Mouse (Mus musculus): ENCODE measurements around the gene Gabra5. TPM values are rescaled to one million over a fixed set of nuclear protein-coding genes. Genes with fewer than 3 reads are reported as not detected.

Gabra5 gene
- not detected in 2 replicates for polyA plus RNA-seq (2012; ENCODE audit: insufficient read depth, insufficient read length, missing spikeins)

DNA sequence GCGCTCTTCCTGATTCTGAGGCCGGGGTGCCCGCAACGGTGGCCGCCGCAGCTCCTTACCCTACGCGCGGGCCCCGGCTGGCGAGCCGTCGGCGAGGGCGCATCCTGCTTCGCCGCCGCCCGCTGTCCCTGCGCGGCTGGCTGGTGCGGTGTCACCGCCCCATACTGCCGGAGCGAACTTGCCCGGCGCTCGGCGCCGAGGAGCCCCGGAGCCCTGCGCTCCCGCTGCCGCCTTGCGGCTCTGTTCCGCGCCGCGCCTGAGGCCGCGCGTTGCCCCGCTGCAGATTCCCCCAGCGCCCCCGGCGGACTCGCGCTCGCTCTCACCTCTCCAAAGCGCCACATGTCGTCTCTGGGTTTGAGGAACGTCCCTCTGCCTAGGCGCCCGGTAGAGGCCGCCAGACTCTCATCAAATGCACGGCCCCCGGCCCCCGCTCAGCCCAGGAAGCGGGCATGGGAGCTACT, at the start of gene Gabra5:
TSS of gene Gabra5 (minus strand) at position 379 of the 461 bp plus-strand sequence.
- TF ChIP-seq POLR2A (IDR thresholded peaks at IDR 0.05; ENCODE audit: borderline replicate concordance, low read depth, low read length) (no peak), CTCF (IDR thresholded peaks at IDR 0.05; ENCODE audit: low read depth, low read length) (no peak)
- no peak within 1 kb of the TSS for H3K27ac ChIP-seq (ENCODE audit: insufficient read depth, low read depth, low read length)
- no peak within 1 kb of the TSS for H3K4me3 ChIP-seq (ENCODE audit: insufficient read depth, low read length)
- no peaks in the 10 kb centered on the region for H3K4me1 ChIP-seq (ENCODE audit: control insufficient read depth, insufficient read depth, low read length)

DNA sequence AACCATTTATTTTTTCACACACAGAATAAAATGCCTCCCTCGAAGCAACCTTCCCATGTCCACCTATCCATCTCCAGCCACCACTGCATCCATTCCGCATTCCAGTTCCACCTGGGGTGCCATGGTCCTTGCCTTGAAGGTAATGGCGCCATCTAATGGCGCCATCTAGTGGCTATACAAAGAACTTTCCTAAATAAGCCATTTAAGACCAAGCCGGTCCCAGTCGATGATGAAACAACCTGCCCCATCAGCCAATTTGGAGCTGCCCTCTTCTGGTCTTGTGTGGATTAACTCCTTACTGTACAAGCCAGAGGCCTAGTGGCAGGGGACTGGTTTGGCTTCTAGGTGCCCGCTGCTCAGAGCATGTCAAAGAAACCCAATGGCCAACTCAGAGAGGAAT, 28.7 kb upstream of the Gabra5 start:
- Histone ChIP-seq H3K4me3 (ENCODE audit: insufficient read depth, low read length) (no peak overlapping the region), H3K4me1 (ENCODE audit: control insufficient read depth, insufficient read depth, low read length) (no peaks in the 10 kb centered on the region), H3K27ac (ENCODE audit: insufficient read depth, low read depth, low read length) (no peak overlapping the region)
- TF ChIP-seq CTCF (IDR thresholded peaks at IDR 0.05; ENCODE audit: low read depth, low read length) (peak; percentile 73), POLR2A (IDR thresholded peaks at IDR 0.05; ENCODE audit: borderline replicate concordance, low read depth, low read length) (no peak)

- TF ChIP-seq CTCF (IDR thresholded peaks at IDR 0.05; ENCODE audit: low read depth, low read length), result no peak
- TF ChIP-seq POLR2A (IDR thresholded peaks at IDR 0.05; ENCODE audit: borderline replicate concordance, low read depth, low read length), result no peak
- Histone ChIP-seq H3K4me3 (ENCODE audit: insufficient read depth, low read length) (no peak overlapping the region), H3K27ac (ENCODE audit: insufficient read depth, low read depth, low read length) (no peak overlapping the region), H3K4me1 (ENCODE audit: control insufficient read depth, insufficient read depth, low read length) (no peaks in the 10 kb centered on the region)
These were observed 22.8 kb upstream of the Gabra5 start for GRCm38 (mm10) chr7:57532676-57533075.

DNA sequence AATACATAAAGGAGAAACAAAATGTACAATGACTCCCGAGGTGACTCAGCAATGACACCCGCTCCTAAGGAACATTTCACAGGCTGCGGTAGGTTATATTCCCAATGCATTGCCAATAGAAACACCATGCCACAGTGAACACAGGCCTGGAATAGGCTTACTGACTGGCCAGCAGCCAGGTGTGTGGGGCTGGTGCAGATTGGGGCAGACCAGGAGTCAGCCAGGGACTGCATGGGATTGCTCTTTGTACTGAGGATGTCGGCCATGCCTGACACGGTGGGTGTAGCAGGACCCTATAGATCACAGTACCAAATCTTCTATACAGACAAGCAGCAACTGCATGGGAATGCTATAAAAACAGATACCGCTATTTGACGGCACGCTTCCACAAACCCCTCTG, 20.1 kb upstream of the Gabra5 start:
- no peak overlapping the region for H3K4me3 ChIP-seq (ENCODE audit: insufficient read depth, low read length)
- TF ChIP-seq POLR2A (IDR thresholded peaks at IDR 0.05; ENCODE audit: borderline replicate concordance, low read depth, low read length) (no peak), CTCF (IDR thresholded peaks at IDR 0.05; ENCODE audit: low read depth, low read length) (no peak)
- no peak overlapping the region for H3K27ac ChIP-seq (ENCODE audit: insufficient read depth, low read depth, low read length)
- H3K4me1 ChIP-seq (ENCODE audit: control insufficient read depth, insufficient read depth, low read length), result no peaks in the 10 kb centered on the region

DNA sequence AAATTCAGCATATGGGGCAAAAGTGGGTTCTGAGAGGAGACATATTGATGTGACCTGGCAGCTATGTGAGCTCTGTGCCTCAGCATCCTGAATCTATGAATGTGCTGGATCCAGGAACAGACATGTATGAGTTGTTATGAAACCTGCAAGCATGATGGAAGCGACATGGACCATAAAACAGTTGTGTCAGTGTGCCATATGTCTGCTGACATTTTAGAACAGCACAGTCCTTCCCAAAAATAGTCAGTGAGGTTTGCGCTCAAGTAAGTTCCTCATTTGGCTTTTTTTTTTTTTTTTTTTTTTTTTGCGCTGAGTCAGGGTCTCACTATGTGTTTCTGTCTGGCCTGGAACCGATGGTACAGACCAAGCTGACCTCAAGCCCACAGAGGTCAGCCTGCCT, 19.6 kb upstream of the Gabra5 start:
- Histone ChIP-seq H3K4me3 (ENCODE audit: insufficient read depth, low read length) (no peak overlapping the region), H3K4me1 (ENCODE audit: control insufficient read depth, insufficient read depth, low read length) (no peaks in the 10 kb centered on the region), H3K27ac (ENCODE audit: insufficient read depth, low read depth, low read length) (no peak overlapping the region)
- TF ChIP-seq CTCF (IDR thresholded peaks at IDR 0.05; ENCODE audit: low read depth, low read length), result no peak
- TF ChIP-seq POLR2A (IDR thresholded peaks at IDR 0.05; ENCODE audit: borderline replicate concordance, low read depth, low read length), result no peak

GRCm38 (mm10) chr7:57512955-57513354, 3.1 kb upstream of the Gabra5 start:
- H3K4me3 ChIP-seq (ENCODE audit: insufficient read depth, low read length), result no peak overlapping the region

GRCm38 (mm10) chr7:57508860-57509632, 813 bp downstream of the Gabra5 start:
- no peak for TF ChIP-seq CTCF (IDR thresholded peaks at IDR 0.05; ENCODE audit: low read depth, low read length)
- no peak for TF ChIP-seq POLR2A (IDR thresholded peaks at IDR 0.05; ENCODE audit: borderline replicate concordance, low read depth, low read length)
- Histone ChIP-seq H3K4me1 (ENCODE audit: control insufficient read depth, insufficient read depth, low read length) (no peaks in the 10 kb centered on the region), H3K4me3 (ENCODE audit: insufficient read depth, low read length) (no peak overlapping the region), H3K27ac (ENCODE audit: insufficient read depth, low read depth, low read length) (no peak overlapping the region)

More at GRCm38 (mm10) chr7:57512955-57513354, 3.1 kb upstream of the Gabra5 start:
- Histone ChIP-seq H3K4me1 (ENCODE audit: control insufficient read depth, insufficient read depth, low read length) (no peaks in the 10 kb centered on the region), H3K27ac (ENCODE audit: insufficient read depth, low read depth, low read length) (no peak overlapping the region)
- no peak for TF ChIP-seq POLR2A (IDR thresholded peaks at IDR 0.05; ENCODE audit: borderline replicate concordance, low read depth, low read length)
- no peak for TF ChIP-seq CTCF (IDR thresholded peaks at IDR 0.05; ENCODE audit: low read depth, low read length)

GRCm38 (mm10) chr7:57502809-57503208, 7.0 kb downstream of the Gabra5 start:
- no peaks in the 10 kb centered on the region for H3K4me1 ChIP-seq (ENCODE audit: control insufficient read depth, insufficient read depth, low read length)
- H3K27ac ChIP-seq (ENCODE audit: insufficient read depth, low read depth, low read length), result no peak overlapping the region

DNA sequence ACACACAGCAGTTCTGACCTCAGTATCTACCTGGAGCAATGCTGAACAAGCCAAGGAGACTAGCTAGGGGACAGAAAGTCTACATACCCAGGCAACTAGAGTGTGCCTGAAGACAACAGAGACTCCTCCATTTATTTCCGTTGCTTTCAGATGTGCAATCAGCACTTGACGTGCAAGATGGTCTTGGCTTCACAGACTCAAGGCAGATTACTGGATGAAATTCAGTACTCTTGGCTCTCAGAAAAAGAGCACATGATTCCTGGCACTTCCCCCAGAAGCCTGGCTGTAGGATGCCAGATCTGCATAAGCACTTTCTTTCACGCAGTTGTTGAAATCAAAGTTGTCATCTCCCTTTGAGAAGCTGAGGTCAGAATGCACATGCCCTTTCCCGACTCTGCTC, 18.1 kb downstream of the Gabra5 start:
- TF ChIP-seq POLR2A (IDR thresholded peaks at IDR 0.05; ENCODE audit: borderline replicate concordance, low read depth, low read length) (no peak), CTCF (IDR thresholded peaks at IDR 0.05; ENCODE audit: low read depth, low read length) (no peak)
- Histone ChIP-seq H3K4me3 (ENCODE audit: insufficient read depth, low read length) (no peak overlapping the region), H3K4me1 (ENCODE audit: control insufficient read depth, insufficient read depth, low read length) (no peaks in the 10 kb centered on the region), H3K27ac (ENCODE audit: insufficient read depth, low read depth, low read length) (no peak overlapping the region)

More at GRCm38 (mm10) chr7:57502809-57503208, 7.0 kb downstream of the Gabra5 start:
- no peak overlapping the region for H3K4me3 ChIP-seq (ENCODE audit: insufficient read depth, low read length)
- TF ChIP-seq POLR2A (IDR thresholded peaks at IDR 0.05; ENCODE audit: borderline replicate concordance, low read depth, low read length), result no peak
- no peak for TF ChIP-seq CTCF (IDR thresholded peaks at IDR 0.05; ENCODE audit: low read depth, low read length)

DNA sequence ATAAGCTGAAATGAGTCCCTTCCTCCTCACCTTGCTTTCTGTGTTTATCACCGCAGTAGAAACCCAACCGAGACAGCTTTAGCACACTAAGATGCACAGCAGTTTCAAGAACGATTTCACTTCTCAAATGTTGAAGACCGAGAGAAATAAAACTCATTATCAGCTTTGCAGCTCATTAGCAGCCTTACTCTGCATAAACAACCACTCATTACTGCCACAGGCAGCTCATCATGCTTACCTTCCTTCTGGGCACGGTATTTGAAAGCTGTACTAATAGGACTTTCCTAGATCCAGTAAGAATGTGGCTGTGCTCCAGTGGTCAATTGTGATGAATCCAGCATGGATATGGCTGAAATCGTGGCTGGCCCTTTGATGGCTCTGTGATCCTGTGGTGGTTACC, 23.0 kb downstream of the Gabra5 start:
- Histone ChIP-seq H3K4me3 (ENCODE audit: insufficient read depth, low read length) (no peak overlapping the region), H3K27ac (ENCODE audit: insufficient read depth, low read depth, low read length) (no peak overlapping the region), H3K4me1 (ENCODE audit: control insufficient read depth, insufficient read depth, low read length) (no peaks in the 10 kb centered on the region)
- no peak for TF ChIP-seq POLR2A (IDR thresholded peaks at IDR 0.05; ENCODE audit: borderline replicate concordance, low read depth, low read length)
- TF ChIP-seq CTCF (IDR thresholded peaks at IDR 0.05; ENCODE audit: low read depth, low read length), result no peak
